17 mouse cellular contexts compared by ENCODE assay signal in the genomic region with DNA sequence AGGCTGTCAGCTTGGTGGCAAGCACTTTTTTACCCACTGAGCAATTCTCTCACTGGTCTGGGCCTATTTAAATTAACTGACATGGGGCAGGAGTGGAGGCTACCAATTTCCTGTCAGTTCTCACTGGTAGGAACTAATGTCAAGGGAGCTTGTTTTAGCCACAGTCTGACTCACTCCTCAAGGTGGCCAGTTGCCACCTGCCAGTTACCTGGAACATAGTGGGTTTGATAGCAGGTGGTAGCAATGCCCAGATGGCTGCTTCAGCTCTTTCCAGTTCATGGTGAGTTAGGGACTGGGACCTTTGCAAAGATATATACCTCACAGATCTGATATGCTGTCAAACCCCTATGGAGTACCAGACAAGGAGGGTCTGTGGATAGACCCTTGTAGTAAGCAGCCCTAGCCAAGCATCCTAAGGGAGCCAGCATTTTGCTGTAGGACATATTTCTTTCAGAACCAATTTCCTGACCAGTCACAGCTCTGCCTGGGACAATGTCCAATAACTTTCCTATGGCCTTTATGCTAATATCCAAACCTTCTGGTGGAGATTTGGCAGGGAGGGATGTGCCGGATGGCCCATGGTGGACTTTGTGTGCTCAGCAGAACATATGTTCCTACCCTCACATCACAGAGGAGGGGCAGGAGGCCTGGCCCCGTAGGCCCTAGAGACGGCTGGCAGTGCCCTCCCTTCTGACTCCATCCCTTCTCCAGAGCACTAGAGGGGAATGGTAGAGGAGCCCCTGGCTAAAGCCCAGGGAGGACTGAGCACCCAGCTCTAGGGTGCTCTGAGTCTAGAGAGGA. TPM values are rescaled to one million over a fixed set of nuclear protein-coding genes. Genes with fewer than 3 reads are reported as not detected.
DNase-seq lines count a peak whose midpoint lies in the region; ATAC-seq and TF ChIP-seq lines count a peak whose summit lies in the region.
"Had no signal": no experiment of that assay in that cellular context is flagged by ENCODE, and none has a peak within 500 bp of the region (broad histone marks: within the 10 kb centered on the region; RNA-seq: fewer than 3 reads in every experiment).

No protein-coding gene starts in this region.

- H3K27me3 ChIP-seq in limb, embryonic 15.5 days = no peaks in the 10 kb centered on the region
- H3K27me3 ChIP-seq: heart, embryonic 13.5 days had no signal

- DNase-seq in left cerebral cortex, adult 2 months (ENCODE audit: extremely low spot score in 1 of 2, low spot score in 2 of 2) = no peak
- no peak for DNase-seq in left cerebral cortex, adult 9 months (ENCODE audit: low spot score in 2 of 2)
- DNase-seq in cerebellum, adult 11-12 months = peak; percentile 98
- DNase-seq in cerebellum, adult 9-10 months = peak; percentile 99
- no peak for DNase-seq in kidney, postnatal 14 days
- DNase-seq in frontal cortex, postnatal 36 days (ENCODE audit: low spot score in 2 of 2) = no peak
- DNase-seq: embryo, embryonic 11 days; gastrocnemius, postnatal 14 days; heart, adult 18-20 months; kidney, adult 9 months; kidney, postnatal 4 days; liver, postnatal 0 days; lung, postnatal 14 days had no signal

- WGBS in limb, embryonic 15.5 days = 66% methylated on average over 3 of the region's 3 CpGs

- no peak overlapping the region for H3K4me2 ChIP-seq in limb, embryonic 15.5 days
- H3K4me2 ChIP-seq: heart, embryonic 13.5 days had no signal

- no peak for ATAC-seq in limb, embryonic 15.5 days (ENCODE audit: insufficient number of reproducible peaks, low FRiP score, low TSS enrichment, low read depth)
- ATAC-seq: liver, postnatal 0 days had no signal

- H3K9ac ChIP-seq in limb, embryonic 15.5 days = no peak overlapping the region
- H3K9ac ChIP-seq: heart, embryonic 13.5 days; liver, postnatal 0 days had no signal

- peaks cover 4% of the 10 kb centered on the region; the same call in 1 of the 2 replicates for H3K36me3 ChIP-seq in limb, embryonic 15.5 days

- no peak for TF ChIP-seq CTCF in left cerebral cortex, adult 2 months (IDR thresholded peaks at IDR 0.05)

- peaks cover 28% of the 10 kb centered on the region for H3K4me1 ChIP-seq in limb, embryonic 15.5 days

- H3K27ac ChIP-seq in left cerebral cortex, adult 2 months = 0 out of 2 replicates have a peak overlapping the region, but pooled peaks have one; percentile 53
- H3K27ac ChIP-seq in limb, embryonic 15.5 days = peak overlapping the region; percentile 11; the same call in 1 of the 2 replicates
- H3K27ac ChIP-seq: forebrain, embryonic 10.5 days; heart, embryonic 13.5 days had no signal

- H3K9me3 ChIP-seq in limb, embryonic 15.5 days = no peaks in the 10 kb centered on the region
- H3K9me3 ChIP-seq: megakaryocyte, embryonic 14.5 days had no signal

- intact Hi-C loops in left cerebral cortex, adult 2 months (cut with DNase I) = no loop called here

- H3K4me3 ChIP-seq in left cerebral cortex, adult 2 months = no peak overlapping the region
- H3K4me3 ChIP-seq in limb, embryonic 15.5 days = no peak overlapping the region
- H3K4me3 ChIP-seq: forebrain, embryonic 10.5 days; heart, embryonic 13.5 days; megakaryocyte, embryonic 14.5 days had no signal

RNA-seq across cellular contexts. Expression of gene Faap20, which starts 15.1 kb away (rescaled TPM):
- 10 to 100 TPM; 25.9 to 28.8 TPM for total RNA-seq in left cerebral cortex, adult 2 months (2021)
- 74.0 and 76.2 TPM in 2 replicates for polyA plus RNA-seq in limb, embryonic 15.5 days (2015; fragmentation: Nextera tagmentation; extraction: Ambion mirVana)

RNA-seq across cellular contexts. Expression of gene Ski, which starts 42.3 kb away (rescaled TPM):
- total RNA-seq in left cerebral cortex, adult 2 months (2021) = 100 to 1,000 TPM; 113 to 119 TPM
- polyA plus RNA-seq in limb, embryonic 15.5 days (2015; fragmentation: Nextera tagmentation; extraction: Ambion mirVana) = 25.2 and 26.8 TPM in 2 replicates

Comparison
In these comparisons a context has a peak if more than half of its experiments do, and no peak if none do; other contexts are left out.
1. DNase-seq: peak in cerebellum, adult 11-12 months (single experiment) and cerebellum, adult 9-10 months (single experiment); none in left cerebral cortex, adult 2 months (0 of 2), left cerebral cortex, adult 9 months (0 of 2), kidney, postnatal 14 days (single experiment) and frontal cortex, postnatal 36 days (0 of 2).